Mouse (Mus musculus) left cerebral cortex, adult 11 months (tissue): ENCODE data around the gene Sgk1.
"Not testable (repeated sequence)": the region's sequence is repeated elsewhere in the genome, so short reads cannot be mapped to it uniquely, and the experiment has no call there.

ENCODE experiments used
- DNase-seq: peaks from one replicate; pipeline ENCODE4 v3.0.0; 2022; ENCODE audit warnings: low spot score

The Sgk1 gene

DNA sequence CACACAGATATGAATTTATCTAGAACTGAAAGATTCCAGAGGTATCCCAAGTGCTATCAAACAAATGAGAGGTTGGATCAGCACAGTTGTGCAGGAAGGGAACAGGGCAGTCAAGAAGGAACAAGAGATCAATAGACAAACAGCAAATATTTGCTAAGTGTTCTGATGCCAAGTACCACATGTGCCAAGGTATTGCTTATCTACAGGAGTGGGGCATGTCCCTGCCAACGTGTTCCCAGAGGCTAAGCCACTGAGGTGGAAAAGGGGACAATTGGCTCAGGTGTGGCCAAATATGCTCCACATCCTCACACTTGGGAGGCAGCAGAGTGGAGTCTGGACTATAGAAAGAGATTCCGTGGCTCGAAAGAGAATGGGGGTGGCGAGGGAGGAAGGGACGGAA is 119.6 kb downstream of the Sgk1 start:
- no peak for DNase-seq

DNA sequence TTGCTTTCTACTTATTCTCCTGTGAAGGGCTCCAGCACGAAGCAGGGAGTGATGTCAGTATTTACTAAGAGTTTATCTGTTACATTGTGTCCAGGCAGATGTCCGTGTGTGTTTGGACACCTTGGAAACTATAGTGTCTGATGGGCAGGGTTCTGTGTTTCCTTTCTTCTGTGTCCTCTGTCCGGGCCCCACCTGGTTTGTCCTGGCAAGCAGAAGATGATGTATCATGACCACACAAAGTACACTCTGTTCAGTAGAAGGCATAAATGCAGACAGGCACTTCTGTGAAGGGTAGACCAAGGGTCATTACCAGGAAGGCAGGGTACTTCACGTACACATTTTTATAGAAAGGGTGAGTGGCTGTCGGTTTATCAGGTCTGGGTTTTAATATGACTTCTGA is 122.8 kb downstream of the Sgk1 start:
- no peak for DNase-seq

DNA sequence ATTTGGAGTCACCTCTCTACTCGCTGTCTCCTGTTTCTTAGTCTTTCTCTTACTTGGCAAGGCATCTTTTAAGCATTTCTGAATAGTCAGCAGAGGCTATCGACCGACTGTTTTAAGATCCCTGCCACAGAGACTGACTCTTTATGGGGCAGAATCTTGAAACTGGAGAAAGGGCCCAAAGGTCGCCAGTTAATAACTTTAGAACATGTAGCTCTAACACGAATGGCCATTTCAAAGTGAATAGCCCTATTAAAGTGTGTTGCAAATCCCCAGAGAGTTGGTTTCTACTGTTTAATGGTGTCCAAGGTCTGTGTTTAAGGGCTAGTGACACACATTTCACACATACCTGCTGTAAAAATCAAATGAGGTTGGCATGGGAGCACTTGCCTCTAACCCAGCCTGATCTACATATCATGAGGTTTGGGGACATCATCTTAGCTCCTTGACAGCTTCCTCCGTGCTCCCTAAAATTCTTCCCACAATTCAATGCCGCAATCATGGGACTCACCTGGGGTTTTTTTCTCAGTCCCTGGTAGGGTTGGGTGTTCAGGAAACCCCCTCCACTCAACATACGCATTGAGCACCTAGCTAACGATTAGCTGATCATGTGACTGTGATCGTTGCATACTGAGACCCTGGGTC is 125.3 kb downstream of the Sgk1 start:
- no peak for DNase-seq

DNA sequence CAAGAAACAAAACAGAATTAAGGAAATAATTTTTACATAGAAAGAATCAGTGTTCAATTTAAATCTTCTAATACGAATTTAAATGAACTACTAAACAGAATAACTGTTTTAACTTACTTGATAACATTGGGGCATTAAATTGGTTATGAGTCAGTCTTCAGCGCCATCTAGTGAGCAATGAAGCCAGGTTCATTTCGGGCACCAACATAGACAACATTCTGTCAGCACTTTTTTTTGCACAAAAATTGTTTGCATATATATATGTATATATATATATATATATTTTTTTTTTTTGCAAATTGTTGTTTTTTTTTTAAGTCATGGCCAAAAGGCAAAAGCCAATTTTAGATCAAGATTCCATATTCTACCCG is 125.8 kb downstream of the Sgk1 start:
- DNase-seq = no peak

DNA sequence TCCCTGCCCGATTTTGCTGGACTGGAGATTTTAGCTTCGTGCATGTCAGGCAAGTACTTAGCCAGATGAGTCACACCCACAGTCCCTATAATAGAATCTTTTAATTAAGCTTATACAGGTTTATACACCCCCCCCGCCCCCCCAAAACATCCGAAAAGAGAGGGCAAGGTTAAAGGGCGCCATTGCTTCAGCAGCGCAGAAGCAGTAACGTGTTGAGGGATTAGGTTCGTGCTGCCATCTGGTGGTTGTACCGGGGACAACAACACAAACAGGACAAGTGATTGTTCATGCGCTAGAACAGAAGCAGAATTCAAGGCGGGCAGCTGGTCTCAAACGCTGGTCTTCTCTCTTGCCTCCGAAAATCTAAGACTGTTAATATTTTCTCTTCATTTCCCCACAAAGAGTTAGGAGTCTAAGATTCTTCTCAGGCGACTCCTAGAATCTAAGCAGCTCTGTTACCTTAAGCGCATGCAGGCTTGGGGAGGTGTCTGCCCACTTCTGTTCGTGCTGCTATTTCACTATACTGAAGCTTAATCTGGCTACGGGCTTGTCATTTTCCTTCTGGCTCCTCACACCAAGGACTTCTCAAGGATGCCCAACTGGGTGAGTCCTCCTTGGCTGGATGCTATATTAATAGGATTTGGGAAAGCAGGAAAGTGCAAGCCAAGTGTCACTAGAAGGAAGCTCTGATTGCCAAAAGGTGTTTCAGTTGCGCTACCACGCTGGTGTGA is 128.3 kb downstream of the Sgk1 start:
- no peak for DNase-seq

DNA sequence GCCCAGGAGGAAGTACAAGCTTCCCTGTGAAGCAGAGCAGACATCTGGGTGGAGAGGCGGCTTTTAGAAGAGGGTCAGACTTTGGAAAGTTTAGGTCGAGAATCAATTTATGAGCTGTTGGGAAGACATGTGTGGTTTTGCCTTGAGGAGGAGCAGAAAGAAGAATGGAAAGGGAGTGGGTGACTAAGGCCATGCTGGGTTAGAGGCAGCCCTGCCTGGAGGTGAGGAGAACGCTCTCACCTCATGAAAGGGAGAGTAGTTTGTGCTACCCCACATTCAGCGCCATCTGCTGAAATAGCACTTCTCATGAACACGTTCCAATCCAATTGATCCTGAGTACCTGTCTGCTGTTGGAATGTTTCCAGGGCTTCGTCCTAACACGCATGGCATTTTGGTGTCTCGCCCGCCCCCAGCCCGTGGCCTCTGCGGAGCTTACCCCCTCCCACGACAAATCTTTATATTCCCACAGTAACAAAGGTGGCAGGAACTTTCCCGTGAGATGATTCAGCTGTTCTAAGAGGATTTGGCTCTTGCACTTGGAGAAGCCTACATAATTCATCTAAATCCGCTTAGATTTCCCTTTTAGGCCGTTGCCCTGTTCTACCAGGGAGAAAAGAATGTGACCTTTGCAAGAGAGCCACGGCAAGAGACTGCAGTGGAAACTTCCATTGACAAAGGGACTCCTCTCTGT is 135.6 kb downstream of the Sgk1 start:
- no peak for DNase-seq

DNA sequence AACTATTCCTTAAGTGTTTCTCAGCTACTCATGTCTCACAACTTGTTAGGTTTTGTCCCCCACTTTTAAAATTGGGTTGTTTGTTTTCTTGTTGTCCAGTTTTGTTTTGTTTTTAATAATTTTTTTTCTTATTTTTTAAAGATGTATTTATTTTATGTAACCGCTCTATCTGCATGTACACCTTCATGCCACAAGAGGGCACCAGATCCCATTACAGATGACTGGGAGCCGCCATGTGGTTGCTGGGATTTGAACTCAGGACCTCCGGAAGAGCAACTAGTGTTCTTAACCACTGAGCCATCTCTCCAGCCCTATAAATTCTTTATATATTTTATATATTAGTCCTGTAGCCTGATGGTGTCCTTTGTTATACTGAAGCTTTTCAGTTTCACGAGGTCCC is 136.6 kb downstream of the Sgk1 start:
- DNase-seq = no peak

DNA sequence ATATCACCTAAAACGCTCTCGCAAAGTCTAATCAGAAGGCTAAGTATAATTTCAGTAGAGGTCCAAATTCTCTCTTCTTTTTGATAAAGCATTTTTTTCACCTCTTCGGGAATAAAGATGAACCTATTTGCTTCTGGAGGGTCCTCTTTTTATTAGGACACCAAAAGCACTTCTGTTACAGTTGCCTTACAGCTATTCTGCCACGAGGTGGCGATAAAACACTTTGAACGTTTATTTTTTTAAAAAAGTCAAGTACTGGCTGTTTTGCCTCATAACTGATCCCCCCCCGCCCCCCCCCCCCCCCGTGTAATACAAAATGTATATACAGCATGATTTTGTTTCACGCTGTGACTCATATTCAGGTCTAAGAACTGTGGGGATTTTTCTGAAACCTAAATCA is 152.3 kb downstream of the Sgk1 start:
- DNase-seq = no peak

DNA sequence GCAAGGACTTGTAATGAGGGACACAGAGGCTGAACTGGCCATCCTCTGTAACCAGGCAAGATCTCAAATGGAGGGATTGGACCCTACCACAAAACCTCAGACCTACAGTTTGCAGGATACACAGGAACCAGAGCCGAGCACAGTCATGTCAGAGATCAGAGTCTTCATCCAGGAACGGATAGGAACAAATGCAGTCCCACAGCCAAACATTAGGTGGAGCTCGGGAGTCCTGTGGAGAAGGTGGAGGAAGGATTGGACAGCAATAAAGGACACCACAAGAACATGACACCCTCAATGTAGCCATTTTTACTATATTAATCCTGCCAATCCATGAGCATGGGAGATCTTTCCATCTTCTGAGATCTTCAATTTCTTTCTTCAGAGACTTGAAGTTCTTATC is 154.3 kb downstream of the Sgk1 start:
- DNase-seq = not testable (repeated sequence)
